Mouse (Mus musculus) frontal cortex, adult 2 months (tissue): ENCODE measurements around the gene Spef2. TPM values are rescaled to one million over a fixed set of nuclear protein-coding genes. Genes with fewer than 3 reads are reported as not detected.
"Not testable (repeated sequence)": the region's sequence is repeated elsewhere in the genome, so short reads cannot be mapped to it uniquely, and the experiment has no call there.

Experiments
- DNase-seq, 2 experiments: peaks; one replicate each; pipeline ENCODE4 v3.0.0; 2022; ENCODE audit warnings: low spot score in 1 of 2; ENCODE audit errors: extremely low spot score in 1 of 2
- polyA plus RNA-seq: library from polyadenylated mRNA; depleted of rRNA; stranded (reverse); fragments of >200 nt; gene quantifications from 2 replicates; pipeline ENCODE4 v1.2.3, GENCODE M21; 2012; rRNA removed

Gene Spef2
- polyA plus RNA-seq, 1 experiment, result 0.44 TPM

DNA sequence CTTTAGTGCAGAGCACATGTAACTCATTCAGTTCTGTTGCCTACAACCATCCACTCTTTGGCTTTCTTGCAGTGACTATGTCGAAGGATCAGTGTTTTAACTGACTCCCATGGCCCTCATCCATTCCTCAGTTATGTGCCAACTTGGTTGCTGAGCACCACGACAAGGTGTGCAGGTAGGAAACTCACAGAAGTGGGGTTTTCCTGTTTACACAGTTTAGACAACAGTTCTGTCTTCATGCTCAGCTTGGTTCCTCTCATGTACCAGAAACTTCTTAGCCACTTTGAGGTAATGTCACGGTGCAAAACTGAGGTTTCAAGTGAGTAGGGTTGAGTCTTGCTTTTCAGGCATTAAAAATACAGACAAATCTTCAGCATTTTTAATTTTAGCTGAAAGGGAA is 184.5 kb downstream of the Spef2 start:
- no peak for DNase-seq

DNA sequence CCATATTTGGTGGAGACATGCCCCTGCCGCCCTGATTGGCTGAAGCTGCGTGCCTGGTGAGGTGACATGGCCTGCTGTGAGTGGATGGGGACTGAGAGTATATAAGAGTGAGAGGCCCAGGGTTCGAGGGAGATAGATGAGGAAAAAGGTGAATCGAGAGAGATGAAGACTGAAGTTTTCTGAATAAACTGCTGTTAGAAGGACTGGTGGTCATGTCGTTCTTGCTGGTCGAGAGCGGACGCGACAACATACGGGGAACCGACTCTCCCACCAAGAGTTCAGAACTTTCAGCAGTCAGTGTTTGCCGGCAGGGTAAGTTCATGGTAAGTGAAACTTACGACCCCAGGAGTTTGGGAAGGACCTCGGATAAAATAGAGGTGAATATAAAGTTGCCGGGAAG is 191.4 kb downstream of the Spef2 start:
- not testable (repeated sequence) for DNase-seq

DNA sequence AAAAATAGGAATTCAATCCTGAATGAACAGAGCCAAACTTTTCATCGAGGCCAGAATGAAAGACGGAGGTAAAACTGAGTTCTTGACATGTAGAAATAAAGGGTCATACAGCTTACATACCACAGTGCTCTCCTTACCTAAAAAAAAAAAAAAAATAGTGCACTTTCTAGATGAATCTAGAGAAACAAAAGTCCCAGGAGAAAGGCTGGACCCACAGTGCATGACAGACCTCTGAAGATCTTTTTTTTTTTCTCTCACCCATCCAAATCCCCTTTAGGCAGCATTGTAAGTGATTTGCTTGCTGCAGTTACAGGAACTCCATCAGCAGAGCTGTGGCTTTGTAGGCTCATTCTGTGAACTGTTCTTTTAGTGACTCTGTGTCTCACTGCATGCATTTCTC is 199.7 kb downstream of the Spef2 start:
- DNase-seq, result no peak

- no peak for DNase-seq
These were observed 213.5 kb downstream of the Spef2 start for GRCm38 (mm10) chr15:9535200-9535599.

GRCm38 (mm10) chr15:9533356-9533902 is 215.2 kb downstream of the Spef2 start:
- DNase-seq, result no peak

GRCm38 (mm10) chr15:9530076-9530475 is 218.6 kb downstream of the Spef2 start, which contains the start of gene Il7r:
Gene Il7r, minus strand, starts transcription at chr15:9530176.
- DNase-seq, result no peak

- no peak for DNase-seq
These were observed 219.0 kb downstream of the Spef2 start for GRCm38 (mm10) chr15:9529646-9530045.

Other genes starting within 250 kb of the Spef2 start
- 0.24 and 0.27 TPM in 2 replicates for gene Il7r, start 218.7 kb downstream of the Spef2 start, polyA plus RNA-seq